27 mouse cellular contexts compared by ENCODE assay signal in genomic region chr2:15931479-15931878, GRCm38 (mm10).
DNase-seq lines count a peak whose midpoint lies in the region; ATAC-seq lines count a peak whose summit lies in the region.
"Had no signal": no experiment of that assay in that cellular context is flagged by ENCODE, and none has a peak within 500 bp of the region (broad histone marks: within the 10 kb centered on the region; RNA-seq: fewer than 3 reads in every experiment).

No protein-coding gene starts in this region.

- no peak overlapping the region; the same call in 1 of the 2 replicates for H3K27ac ChIP-seq in forebrain, embryonic 16.5 days (ENCODE audit: low read length)
- no peak overlapping the region for H3K27ac ChIP-seq in forebrain, embryonic 10.5 days
- 0 out of 2 replicates have a peak overlapping the region, but pooled peaks have one; percentile 20 for H3K27ac ChIP-seq in midbrain, embryonic 15.5 days
- no peak overlapping the region; the same call in 1 of the 2 replicates for H3K27ac ChIP-seq in midbrain, embryonic 10.5 days (replicated peaks)
- H3K27ac ChIP-seq: embryonic facial prominence, embryonic 12.5 days; forebrain, embryonic 12.5 days; heart, adult 2 months; intestine, embryonic 15.5 days; layer of hippocampus, adult 2 months; liver, embryonic 12.5 days; neural tube, embryonic 13.5 days; stomach, embryonic 15.5 days had no signal

- ATAC-seq in forebrain, embryonic 16.5 days, result peak; percentile 26; the same call in 1 of the 2 replicates
- 0 out of 2 replicates have a peak, but pooled peaks have one; percentile 30 for ATAC-seq in midbrain, embryonic 15.5 days (replicated peaks)
- ATAC-seq: hindbrain, embryonic 16.5 days; intestine, embryonic 15.5 days; liver, embryonic 12.5 days; liver, postnatal 0 days had no signal

- peak; percentile 39 to 60 for DNase-seq in cerebellum, postnatal 10 days
- DNase-seq in cerebellum, adult 9-11 months, result no peak
- DNase-seq in forebrain, embryonic 10.5 days (ENCODE audit: extremely low spot score, low spot score), result no peak
- no peak for DNase-seq in midbrain, embryonic 10.5 days (ENCODE audit: low spot score)
- DNase-seq in embryo, embryonic 10 days (ENCODE audit: low spot score), result no peak
- DNase-seq: adrenal gland, adult 8-10 months; cerebellum, adult 11 months; cerebellum, postnatal 25 days; heart, adult 2 months; heart, postnatal 4 days; kidney, adult 2 months; kidney, postnatal 36 days; liver, postnatal 0 days; lung, postnatal 36 days; right cerebral cortex, postnatal 25 days had no signal

- H3K27me3 ChIP-seq in forebrain, embryonic 16.5 days (replicated peaks; ENCODE audit: control insufficient read depth, insufficient read depth, low read length), result no peaks in the 10 kb centered on the region
- no peaks in the 10 kb centered on the region for H3K27me3 ChIP-seq in forebrain, embryonic 10.5 days (ENCODE audit: poor library complexity, severe bottlenecking)
- no peaks in the 10 kb centered on the region for H3K27me3 ChIP-seq in midbrain, embryonic 15.5 days (replicated peaks)
- no peaks in the 10 kb centered on the region for H3K27me3 ChIP-seq in midbrain, embryonic 10.5 days (ENCODE audit: low read depth, poor library complexity, severe bottlenecking)
- H3K27me3 ChIP-seq: CH12.LX; embryonic facial prominence, embryonic 12.5 days; forebrain, embryonic 12.5 days; heart, embryonic 12.5 days; intestine, embryonic 15.5 days; liver, embryonic 12.5 days; neural tube, embryonic 13.5 days; stomach, embryonic 15.5 days had no signal

- H3K4me1 ChIP-seq in forebrain, embryonic 16.5 days (replicated peaks; ENCODE audit: control insufficient read depth, insufficient read depth, low read length), result peaks cover 7% of the 10 kb centered on the region; the same call in 1 of the 2 replicates
- peaks cover 5% of the 10 kb centered on the region for H3K4me1 ChIP-seq in forebrain, embryonic 10.5 days
- 0 out of 2 replicates have a peak, but pooled peaks cover 3% of the 10 kb centered on the region for H3K4me1 ChIP-seq in midbrain, embryonic 15.5 days
- peaks cover under 1% of the 10 kb centered on the region; the same call in 1 of the 2 replicates for H3K4me1 ChIP-seq in midbrain, embryonic 10.5 days
- H3K4me1 ChIP-seq: embryonic facial prominence, embryonic 12.5 days; heart, embryonic 12.5 days; intestine, embryonic 15.5 days; liver, embryonic 12.5 days; neural tube, embryonic 13.5 days; stomach, embryonic 15.5 days had no signal

- no peaks in the 10 kb centered on the region for H3K36me3 ChIP-seq in forebrain, embryonic 16.5 days (ENCODE audit: control insufficient read depth, insufficient read depth)
- H3K36me3 ChIP-seq in forebrain, embryonic 10.5 days (replicated peaks), result no peaks in the 10 kb centered on the region
- H3K36me3 ChIP-seq in midbrain, embryonic 15.5 days (replicated peaks), result no peaks in the 10 kb centered on the region
- H3K36me3 ChIP-seq in midbrain, embryonic 10.5 days, result no peaks in the 10 kb centered on the region
- H3K36me3 ChIP-seq: embryonic facial prominence, embryonic 12.5 days; forebrain, embryonic 12.5 days; heart, embryonic 12.5 days; intestine, embryonic 15.5 days; liver, embryonic 12.5 days; neural tube, embryonic 13.5 days; stomach, embryonic 15.5 days had no signal

- H3K4me3 ChIP-seq in forebrain, embryonic 16.5 days (replicated peaks; ENCODE audit: low read length), result no peak overlapping the region
- no peak overlapping the region for H3K4me3 ChIP-seq in forebrain, embryonic 10.5 days
- H3K4me3 ChIP-seq in midbrain, embryonic 15.5 days, result no peak overlapping the region
- H3K4me3 ChIP-seq in midbrain, embryonic 10.5 days, result no peak overlapping the region
- H3K4me3 ChIP-seq: embryonic facial prominence, embryonic 12.5 days; forebrain, embryonic 12.5 days; heart, adult 2 months; heart, embryonic 12.5 days; intestine, embryonic 15.5 days; layer of hippocampus, adult 2 months; liver, embryonic 12.5 days; neural tube, embryonic 13.5 days; stomach, embryonic 15.5 days had no signal

- no peak overlapping the region for H3K4me2 ChIP-seq in forebrain, embryonic 16.5 days (ENCODE audit: low read length)
- H3K4me2 ChIP-seq in midbrain, embryonic 15.5 days, result no peak overlapping the region
- H3K4me2 ChIP-seq: embryonic facial prominence, embryonic 12.5 days; forebrain, embryonic 12.5 days; heart, embryonic 12.5 days; intestine, embryonic 15.5 days; liver, embryonic 12.5 days; neural tube, embryonic 13.5 days; stomach, embryonic 15.5 days had no signal

- no peaks in the 10 kb centered on the region for H3K9me3 ChIP-seq in forebrain, embryonic 16.5 days (ENCODE audit: control insufficient read depth, low read length)
- H3K9me3 ChIP-seq in forebrain, embryonic 10.5 days, result no peaks in the 10 kb centered on the region
- no peaks in the 10 kb centered on the region for H3K9me3 ChIP-seq in midbrain, embryonic 15.5 days
- H3K9me3 ChIP-seq in midbrain, embryonic 10.5 days (replicated peaks), result no peaks in the 10 kb centered on the region
- H3K9me3 ChIP-seq: embryonic facial prominence, embryonic 12.5 days; forebrain, embryonic 12.5 days; heart, embryonic 12.5 days; intestine, embryonic 15.5 days; liver, embryonic 12.5 days; neural tube, embryonic 13.5 days; stomach, embryonic 15.5 days had no signal

- H3K9ac ChIP-seq in forebrain, embryonic 16.5 days (replicated peaks; ENCODE audit: low read depth, low read length), result no peak overlapping the region
- no peak overlapping the region for H3K9ac ChIP-seq in midbrain, embryonic 15.5 days
- H3K9ac ChIP-seq: embryonic facial prominence, embryonic 12.5 days; forebrain, embryonic 12.5 days; heart, embryonic 12.5 days; intestine, embryonic 15.5 days; liver, embryonic 12.5 days; liver, postnatal 0 days; neural tube, embryonic 13.5 days; stomach, embryonic 15.5 days had no signal

- WGBS in forebrain, embryonic 16.5 days, result 71% methylated on average over 1 of the region's 1 CpGs
- 88% methylated on average over 1 of the region's 1 CpGs for WGBS in forebrain, embryonic 10.5 days
- 56% methylated on average over 1 of the region's 1 CpGs for WGBS in midbrain, embryonic 15.5 days
- WGBS in midbrain, embryonic 10.5 days, result 85% methylated on average over 1 of the region's 1 CpGs

Comparison
In these comparisons a context has a peak if more than half of its experiments do, and no peak if none do; other contexts are left out.
1. DNase-seq: peak in cerebellum, postnatal 10 days (2 of 2); none in cerebellum, adult 9-11 months (single experiment), forebrain, embryonic 10.5 days (single experiment), midbrain, embryonic 10.5 days (single experiment) and embryo, embryonic 10 days (single experiment).